Mouse (Mus musculus) embryonic fibroblast, embryonic 13.5 days (primary cell): ENCODE data around the gene Slc1a5.

Experiments
- CTCF ChIP-seq: IDR thresholded peaks from 2 replicates; pipeline ENCODE4 v1.5.1; 2011; ENCODE audit warnings: mild to moderate bottlenecking, control low read depth, low read length, moderate library complexity, borderline replicate concordance; ENCODE audit not compliant: insufficient read depth
- POLR2A ChIP-seq: IDR thresholded peaks from 2 replicates; pipeline ENCODE4 v1.6.1; 2011; ENCODE audit warnings: low read depth, mild to moderate bottlenecking, control low read depth, low read length, moderate library complexity

DNA sequence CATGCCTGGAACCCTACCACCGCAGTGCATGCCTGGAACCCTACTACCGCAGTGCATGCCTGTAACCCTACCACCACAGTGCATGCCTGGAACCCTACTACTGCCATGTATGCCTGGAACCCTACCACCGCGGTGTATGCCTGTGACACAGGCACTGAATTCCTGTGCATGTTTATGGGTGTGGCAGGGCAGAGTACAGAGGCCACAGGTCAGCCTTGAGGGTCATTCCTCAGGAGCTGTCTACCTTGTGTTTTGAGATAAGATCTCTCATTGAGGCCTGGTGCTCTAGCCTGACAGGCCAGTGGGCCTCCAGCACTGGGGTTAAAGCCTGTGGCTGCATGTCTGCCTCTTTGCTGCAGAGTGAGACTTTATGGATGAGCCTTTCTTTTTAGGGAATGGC is 35.8 kb upstream of the Slc1a5 start:
- no peak for TF ChIP-seq CTCF
- no peak for TF ChIP-seq POLR2A
